Mouse (Mus musculus) erythroblast, embryonic 14.5 days (primary cell): ENCODE data around the gene Mas1.

ENCODE experiments used
- GATA1 ChIP-seq: IDR thresholded peaks from 2 replicates; pipeline ENCODE4 v1.6.1; 2012; ENCODE audit warnings: low read length, inconsistent platforms, mixed read lengths
- TAL1 ChIP-seq: IDR thresholded peaks from 3 replicates; pipeline ENCODE4 v1.6.1; 2012; ENCODE audit warnings: low read length, inconsistent platforms, mixed read lengths

DNA sequence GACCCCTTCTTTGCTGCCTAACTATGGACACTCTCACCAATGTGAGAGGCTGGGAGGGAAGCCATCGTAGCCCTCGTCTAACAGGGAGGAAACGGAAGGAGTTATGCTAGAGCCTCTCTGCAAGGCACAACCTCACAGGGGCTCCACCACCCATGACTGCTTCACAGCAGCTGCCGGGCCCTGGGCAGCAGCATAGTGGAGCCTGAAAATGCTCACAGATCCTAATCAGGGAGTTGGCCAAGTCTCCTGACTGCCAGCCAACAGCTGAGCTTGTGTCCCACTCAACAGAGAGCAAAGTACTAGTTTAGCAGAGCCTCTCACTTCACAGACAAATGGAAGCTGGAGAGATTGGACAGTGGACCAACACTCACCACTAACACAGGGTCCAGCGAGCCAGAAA lies 21.5 kb downstream of the Mas1 start:
- TF ChIP-seq TAL1 (no peak), GATA1 (no peak)
